Mouse (Mus musculus): ENCODE measurements around the gene Fam171b. TPM values are rescaled to one million over a fixed set of nuclear protein-coding genes. Genes with fewer than 3 reads are reported as not detected.

Gene Fam171b
- 0.41 and 0.52 TPM in 2 replicates for polyA plus RNA-seq (2012; rRNA removed)

DNA sequence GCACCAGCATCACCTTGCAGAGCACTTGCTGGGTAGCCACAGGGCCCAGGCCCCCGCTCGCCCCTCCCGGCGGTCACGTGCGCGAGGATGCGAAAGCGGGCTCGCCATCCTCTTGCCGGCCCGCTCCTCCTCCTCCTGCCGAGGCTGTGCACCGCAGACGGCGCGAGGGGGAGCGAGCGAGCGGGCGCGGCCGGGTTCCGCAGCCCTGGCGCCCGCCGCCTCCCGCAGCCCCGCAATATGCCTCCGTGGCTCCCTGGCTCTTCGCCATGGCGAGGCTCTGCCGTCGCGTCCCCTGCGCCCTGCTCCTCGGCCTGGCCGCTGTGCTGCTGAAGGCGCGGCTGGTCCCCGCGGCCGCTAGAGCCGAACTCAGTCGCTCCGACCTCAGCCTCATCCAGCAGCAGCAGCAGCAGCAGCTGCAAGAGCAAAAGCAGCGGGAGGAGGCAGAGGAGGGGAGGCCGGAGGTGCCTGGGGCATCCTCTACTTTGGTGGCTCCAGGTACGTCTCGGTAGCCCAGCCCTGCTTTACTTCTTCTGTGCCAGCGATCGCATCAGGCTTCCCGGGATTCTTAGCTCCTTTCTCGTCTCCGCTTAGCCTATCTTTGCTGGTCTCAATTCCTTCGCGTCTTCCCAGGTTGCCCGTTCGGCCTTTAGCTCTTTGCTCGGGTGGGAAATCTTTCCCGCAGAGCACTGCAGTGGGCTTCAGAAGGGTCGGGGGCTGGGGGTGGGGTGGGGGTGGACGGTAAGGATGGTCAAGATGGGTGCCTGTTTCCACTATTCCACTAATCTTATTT lies at the start of gene Fam171b:
Gene Fam171b, plus strand, starts transcription at position 154 of the 790 bp plus-strand sequence.
- under 1% methylated on average over 63 of the region's 63 CpGs for WGBS
- DNase-seq (ENCODE audit: low read depth, low spot score), result no peak

DNA sequence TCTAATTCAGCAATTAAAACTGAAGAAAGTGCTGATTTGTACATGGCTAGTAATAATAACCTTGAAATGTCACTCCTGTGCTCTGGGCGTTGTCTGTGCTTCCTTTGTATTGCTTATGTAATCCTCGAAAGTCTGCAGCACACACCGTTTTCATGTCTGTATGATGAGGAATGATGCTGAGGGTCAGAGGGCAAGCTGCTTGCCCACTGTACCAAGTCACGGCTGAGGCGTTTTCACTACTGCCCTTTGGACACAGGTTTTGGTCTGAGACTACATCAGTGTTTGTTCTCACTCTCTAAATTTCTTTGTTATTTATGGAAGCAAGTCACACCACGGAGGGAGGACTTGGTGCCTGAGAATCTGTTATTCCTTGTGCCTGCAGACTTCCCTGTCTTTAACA lies 46.4 kb upstream of the Fam171b start:
- DNase-seq (ENCODE audit: low read depth, low spot score), result no peak
- 70% methylated on average over 6 of the region's 6 CpGs for WGBS

- no peak for DNase-seq (ENCODE audit: low read depth, low spot score)
- WGBS, result 65% methylated on average over 1 of the region's 1 CpGs
These were observed 45.6 kb upstream of the Fam171b start for GRCm38 (mm10) chr2:83766878-83767277.

DNA sequence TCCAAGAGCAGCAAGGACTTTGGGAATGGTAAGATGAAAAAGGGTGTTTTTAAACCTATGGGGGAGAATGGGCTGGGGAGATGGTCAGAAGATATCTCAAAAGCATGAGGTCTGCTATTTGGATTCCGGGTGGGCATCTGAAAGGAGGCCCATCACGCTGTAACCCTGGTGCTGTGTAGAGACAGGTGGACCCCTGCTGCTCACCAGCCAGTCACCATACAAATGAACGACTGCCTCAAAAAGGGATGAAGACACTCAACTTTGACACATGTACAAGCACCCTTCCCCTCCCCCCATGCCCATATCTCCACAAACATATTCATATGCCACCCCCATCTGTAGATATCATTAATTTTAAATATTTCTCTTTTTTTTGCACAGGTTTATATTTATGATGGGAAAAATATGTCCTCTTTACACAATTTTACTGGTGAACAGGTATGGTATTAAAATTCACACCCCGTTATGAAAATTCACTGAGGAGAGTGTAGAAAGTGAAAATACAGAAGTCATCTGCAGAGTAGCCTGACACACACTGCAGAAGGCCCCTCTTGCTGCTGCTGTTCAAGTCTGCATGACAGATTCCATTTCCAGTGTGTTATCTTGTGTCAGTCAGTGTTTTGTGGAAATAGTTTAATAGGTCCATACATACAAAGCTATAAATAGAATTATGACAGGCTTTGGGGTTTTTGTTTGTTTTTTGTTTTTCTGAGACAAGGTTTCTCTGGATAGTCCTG lies 44.0 kb upstream of the Fam171b start:
- DNase-seq (ENCODE audit: low read depth, low spot score), result no peak
- WGBS, result 95% methylated on average over 4 of the region's 4 CpGs

DNA sequence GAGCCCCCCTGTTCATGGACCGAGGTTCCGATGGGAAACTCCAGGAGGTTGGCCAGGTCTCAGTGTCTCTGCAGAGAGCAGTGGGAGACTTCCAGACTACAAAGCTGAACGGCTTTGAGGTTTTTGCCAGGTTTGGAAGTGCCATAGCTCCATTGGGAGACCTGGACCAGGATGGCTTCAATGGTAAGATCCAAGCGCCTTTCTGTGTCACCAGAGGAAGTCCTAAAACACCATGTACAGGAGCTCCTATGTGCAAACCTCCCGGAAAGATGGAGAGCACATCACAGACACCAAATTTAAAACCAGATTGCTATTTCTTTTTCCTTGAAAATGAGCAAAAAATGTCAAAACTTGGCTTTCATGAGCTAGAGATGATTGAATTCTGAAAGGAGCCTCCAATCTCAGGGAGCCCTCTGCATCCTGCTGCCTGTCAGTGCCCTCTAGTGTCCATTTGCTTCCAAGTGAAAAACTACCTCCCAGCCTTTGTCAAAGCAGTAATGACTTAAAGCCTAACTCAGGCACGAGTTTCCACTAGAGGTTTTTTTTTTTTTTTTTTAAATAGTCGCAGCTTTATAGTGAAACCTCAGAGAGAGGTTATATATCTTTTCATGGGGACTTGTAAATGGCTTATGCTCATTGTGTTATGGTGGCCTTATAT lies 41.2 kb upstream of the Fam171b start:
- DNase-seq (ENCODE audit: low read depth, low spot score), result peak; percentile 36

DNA sequence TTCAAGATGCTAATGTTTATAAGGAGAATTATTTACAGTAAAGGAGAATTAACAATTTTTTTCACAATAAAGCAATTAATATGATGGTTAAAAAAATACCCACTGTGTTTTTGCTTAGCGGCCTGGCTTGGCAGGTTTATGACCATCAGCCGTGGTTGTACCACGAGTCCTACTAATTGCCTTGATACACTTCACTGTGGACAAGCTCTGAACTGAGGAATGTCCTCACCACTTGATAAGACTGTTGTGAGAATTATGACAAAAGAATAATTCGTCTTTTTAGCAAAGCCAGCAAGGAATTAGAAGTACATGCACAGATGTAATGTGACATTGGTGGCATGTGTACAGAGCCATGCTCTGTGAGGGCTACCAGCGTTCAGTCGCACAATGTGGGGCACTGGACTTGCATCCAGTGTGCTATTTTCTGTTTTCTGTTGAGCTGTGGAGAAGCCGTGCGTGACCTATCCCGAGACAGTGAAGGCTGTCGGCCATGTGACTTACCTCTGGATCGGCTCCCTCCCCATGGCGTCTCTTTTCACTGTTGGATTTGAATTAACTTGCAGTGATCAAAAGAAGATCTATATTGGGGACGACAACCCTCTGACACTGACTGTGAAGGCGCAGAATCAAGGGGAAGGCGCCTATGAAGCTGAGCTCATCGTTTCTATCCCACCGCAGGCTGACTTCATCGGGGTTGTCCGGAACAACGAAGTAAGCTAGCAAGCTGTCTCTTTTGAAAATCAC lies 20.9 kb upstream of the Fam171b start:
- WGBS, result 91% methylated on average over 20 of the region's 20 CpGs

More for the DNA sequence above, 41.2 kb upstream of the Fam171b start:
- 56% methylated on average over 7 of the region's 7 CpGs for WGBS

GRCm38 (mm10) chr2:83792102-83792501 lies 20.3 kb upstream of the Fam171b start:
- no peak for DNase-seq (ENCODE audit: low read depth, low spot score)
- 92% methylated on average over 4 of the region's 4 CpGs for WGBS

More for the DNA sequence above, 20.9 kb upstream of the Fam171b start:
- DNase-seq (ENCODE audit: low read depth, low spot score), result no peak

GRCm38 (mm10) chr2:83795766-83796165 lies 16.7 kb upstream of the Fam171b start:
- WGBS, result 39% methylated on average over 4 of the region's 4 CpGs
- no peak for DNase-seq (ENCODE audit: low read depth, low spot score)

DNA sequence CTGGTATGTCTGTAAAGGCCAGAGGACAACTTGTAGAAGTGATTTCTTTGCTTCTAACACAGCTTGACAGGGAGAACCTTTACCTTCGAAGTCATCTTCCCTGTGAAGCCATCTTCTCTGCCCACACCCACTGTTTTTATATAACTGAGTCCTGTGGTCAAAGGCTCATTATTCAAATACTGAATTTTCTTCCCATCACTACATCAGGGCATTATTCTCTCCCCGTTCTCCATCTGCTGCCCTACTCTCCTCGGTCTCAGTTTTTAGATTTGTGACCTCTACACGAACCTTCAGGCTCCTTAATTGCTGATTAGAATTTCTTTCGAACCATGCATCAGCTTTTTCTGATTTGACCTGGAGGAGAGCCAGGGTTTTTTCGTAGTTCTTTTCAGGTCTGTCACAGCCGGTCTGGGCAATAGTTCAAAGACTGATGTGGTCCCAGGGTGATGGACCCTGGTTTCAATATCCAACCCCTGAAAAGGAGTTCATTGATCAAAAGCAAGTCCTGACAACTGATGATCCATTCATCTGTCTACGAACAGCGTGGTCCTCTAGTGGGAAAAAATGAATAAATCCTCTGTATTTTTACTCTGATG lies 14.4 kb upstream of the Fam171b start:
- DNase-seq (ENCODE audit: low read depth, low spot score), result no peak
- 87% methylated on average over 9 of the region's 9 CpGs for WGBS

DNA sequence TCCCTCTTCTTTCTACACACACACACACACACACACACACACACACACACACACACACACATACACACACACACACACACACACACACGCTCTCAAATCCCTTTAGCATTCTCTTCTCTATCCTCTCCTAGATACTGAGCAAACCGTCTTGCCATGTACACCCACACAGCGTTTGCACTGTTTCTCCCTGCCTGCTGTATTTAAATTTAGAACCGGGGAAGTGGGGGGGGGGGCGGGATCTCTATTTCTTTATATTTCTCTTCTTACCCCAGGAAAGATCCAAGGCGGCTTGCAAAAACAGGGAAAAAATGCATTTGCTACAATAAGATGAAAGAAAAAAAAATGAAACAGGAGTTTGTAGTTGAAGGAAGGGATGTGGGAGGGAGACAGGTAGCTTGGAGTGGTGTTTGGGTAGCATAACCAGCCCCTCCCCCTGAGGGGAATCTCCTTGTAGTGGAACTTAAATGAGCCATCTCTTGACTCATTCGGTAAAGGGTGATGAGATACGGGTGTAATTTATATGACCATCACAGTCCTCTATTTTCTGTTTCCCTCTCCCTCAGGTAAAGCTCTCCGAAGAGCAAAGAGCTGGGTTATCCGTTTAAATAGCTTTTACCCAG lies 947 bp downstream of the Fam171b start:
- WGBS, result 17% methylated on average over 10 of the region's 10 CpGs
- DNase-seq (ENCODE audit: low read depth, low spot score), result no peak

GRCm38 (mm10) chr2:83814009-83814408 lies 1.6 kb downstream of the Fam171b start:
- 51% methylated on average over 6 of the region's 6 CpGs for WGBS
- DNase-seq (ENCODE audit: low read depth, low spot score), result no peak

- 73% methylated on average over 6 of the region's 6 CpGs for WGBS
- no peak for DNase-seq (ENCODE audit: low read depth, low spot score)
These were observed 3.7 kb downstream of the Fam171b start for GRCm38 (mm10) chr2:83816147-83816546.

DNA sequence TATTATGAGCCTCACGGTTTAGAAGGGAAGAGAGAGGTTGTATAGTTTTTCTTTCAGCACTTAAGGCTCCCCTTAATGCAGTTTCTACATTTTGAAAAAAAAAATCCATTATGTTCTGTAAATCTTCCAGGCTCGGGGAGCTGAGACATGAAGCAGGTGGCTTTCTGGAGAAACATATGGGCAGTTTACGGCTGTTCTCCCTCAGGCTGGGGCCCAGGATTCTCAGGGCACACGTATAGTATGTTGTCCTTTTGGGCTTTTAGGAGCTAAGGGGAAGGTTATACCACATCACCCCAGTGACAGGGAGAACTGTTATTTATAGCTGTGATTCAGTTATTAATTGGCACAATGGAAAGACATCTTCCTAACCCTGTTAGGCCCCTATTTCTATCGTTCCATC lies 12.7 kb downstream of the Fam171b start:
- WGBS, result 65% methylated on average over 5 of the region's 5 CpGs
- DNase-seq (ENCODE audit: low read depth, low spot score), result no peak

DNA sequence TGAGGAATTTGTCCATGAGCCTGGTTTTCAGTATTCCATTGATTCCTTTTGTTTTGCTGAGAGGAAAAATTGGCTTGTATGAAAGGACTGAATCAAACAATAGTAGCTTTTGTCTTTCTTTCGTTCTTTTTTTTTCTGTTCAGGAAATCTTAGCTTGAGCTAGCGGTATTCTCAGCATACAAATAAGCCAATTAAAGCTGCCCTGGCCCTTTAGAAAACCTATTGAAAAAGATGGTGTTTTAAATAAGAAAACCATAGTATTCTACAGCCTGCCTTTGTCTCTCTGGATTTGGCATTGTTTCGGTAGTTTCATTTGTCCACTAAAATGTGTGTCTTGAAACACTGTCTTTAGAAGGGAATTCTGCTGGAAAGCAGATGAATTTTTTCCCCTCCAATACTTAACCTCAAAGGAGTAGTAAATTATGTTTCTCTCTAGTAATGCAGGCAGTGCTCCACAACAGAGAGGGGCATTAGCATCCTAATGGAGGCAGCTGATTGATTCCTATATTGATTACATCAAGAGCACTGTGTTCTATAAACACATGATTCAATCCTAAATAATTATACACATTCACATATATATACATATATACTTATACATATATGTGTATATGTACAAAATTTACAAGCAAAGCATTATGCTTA lies 16.6 kb downstream of the Fam171b start:
- no peak for DNase-seq (ENCODE audit: low read depth, low spot score)
- WGBS, result 66% methylated on average over 3 of the region's 3 CpGs

DNA sequence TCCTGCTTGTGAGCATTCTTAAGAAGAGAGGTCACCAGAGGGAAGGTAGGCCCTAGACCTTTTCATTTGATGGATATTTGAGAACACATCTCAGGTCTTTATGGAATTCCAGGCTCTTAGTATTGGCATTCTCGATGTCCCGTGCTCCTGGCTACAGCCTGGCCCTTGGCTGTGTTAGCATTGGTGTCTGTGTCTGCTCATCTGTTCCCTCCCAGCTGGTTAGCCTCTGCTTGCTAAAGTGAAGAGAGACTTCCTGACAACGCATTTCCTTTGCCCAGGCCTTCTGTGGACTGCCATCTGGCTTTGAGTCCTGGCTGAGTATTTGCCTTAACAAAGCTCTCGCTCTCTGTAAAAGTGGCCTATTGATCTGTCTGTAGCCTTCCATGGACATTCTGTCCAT lies 20.5 kb downstream of the Fam171b start:
- no peak for DNase-seq (ENCODE audit: low read depth, low spot score)
- 77% methylated on average over 4 of the region's 4 CpGs for WGBS

DNA sequence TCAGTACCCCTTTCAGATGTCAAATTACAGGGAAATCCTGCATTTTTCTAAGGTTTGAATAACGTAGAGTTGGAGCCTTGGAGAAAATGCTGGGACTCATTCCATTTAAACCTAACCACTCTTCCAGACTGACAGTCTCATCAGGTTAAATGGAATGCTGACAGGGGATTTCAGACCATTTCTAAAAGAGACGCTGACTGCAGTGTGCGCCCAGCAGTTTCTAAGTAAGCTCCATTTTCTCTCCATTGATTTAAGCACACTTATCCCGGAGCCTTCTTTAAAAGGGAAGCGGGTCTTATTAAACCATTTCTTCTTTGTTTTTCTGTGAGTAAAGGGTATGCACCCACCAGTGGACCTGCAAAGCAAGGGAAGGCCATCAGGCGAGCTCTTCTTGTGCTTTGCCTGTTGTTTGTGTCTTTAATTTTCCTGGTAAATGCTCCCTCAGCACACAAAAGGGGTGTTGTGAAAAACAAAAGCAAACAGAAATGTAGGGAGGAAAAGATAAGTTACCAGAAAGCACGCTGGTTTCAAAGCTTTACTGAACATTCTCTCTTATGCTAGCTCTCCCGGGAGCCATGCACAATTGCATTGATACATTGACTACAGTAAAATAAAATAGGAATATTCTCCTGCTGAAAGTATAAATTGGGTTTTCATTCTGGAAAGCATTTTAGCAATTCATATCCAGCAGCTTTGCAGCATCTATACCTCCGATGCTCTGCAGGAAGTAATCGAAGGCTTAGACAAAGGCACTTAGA lies 23.1 kb downstream of the Fam171b start:
- DNase-seq (ENCODE audit: low read depth, low spot score), result no peak
- 79% methylated on average over 10 of the region's 10 CpGs for WGBS

DNA sequence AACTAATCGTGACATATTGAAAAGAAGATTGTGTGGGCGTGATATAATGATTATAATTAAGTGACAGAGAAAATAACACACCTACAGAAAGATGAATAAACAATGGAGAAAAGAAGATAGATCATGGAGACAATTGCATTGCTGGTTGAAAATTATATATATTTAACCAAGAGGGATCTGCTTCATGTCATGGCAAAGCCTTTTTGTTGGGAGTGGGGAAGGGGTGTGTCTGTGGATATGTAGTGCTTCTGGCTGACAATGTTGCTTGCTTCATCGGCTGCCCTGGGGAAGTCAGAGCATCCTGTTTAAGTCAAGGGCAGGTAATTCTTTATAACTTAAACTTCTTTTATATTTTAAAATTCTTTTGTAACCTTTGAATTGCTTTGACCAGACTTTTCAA lies 36.1 kb downstream of the Fam171b start:
- WGBS, result 79% methylated on average over 3 of the region's 3 CpGs
- DNase-seq (ENCODE audit: low read depth, low spot score), result no peak

DNA sequence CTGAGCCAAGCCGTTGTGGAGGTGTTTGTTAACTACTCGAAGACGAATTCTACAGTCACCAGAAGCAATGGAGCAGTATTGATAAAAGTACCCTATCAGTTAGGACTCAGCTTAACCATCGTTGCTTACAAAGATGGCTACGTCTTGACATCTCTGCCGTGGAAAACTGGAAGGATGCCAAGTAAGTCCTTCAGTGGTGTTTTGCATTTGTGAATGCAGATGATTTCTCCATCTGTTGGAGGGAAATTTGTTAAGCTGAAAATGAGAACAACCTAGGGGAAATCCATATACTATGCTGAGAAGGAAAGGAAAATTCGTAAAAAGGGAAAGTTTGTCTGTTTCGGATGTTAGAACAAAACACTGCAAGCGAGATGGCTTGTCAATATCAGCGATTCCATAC lies 41.0 kb downstream of the Fam171b start:
- WGBS, result 87% methylated on average over 10 of the region's 10 CpGs
- DNase-seq (ENCODE audit: low read depth, low spot score), result no peak
